Mouse (Mus musculus): ENCODE results near the gene Myh14. TPM values are rescaled to one million over a fixed set of nuclear protein-coding genes. Genes with fewer than 3 reads are reported as not detected.

The Myh14 gene
- total and polyA plus RNA-seq, 3 experiments, result under 0.01 to 0.08 TPM; not detected in 1

DNA sequence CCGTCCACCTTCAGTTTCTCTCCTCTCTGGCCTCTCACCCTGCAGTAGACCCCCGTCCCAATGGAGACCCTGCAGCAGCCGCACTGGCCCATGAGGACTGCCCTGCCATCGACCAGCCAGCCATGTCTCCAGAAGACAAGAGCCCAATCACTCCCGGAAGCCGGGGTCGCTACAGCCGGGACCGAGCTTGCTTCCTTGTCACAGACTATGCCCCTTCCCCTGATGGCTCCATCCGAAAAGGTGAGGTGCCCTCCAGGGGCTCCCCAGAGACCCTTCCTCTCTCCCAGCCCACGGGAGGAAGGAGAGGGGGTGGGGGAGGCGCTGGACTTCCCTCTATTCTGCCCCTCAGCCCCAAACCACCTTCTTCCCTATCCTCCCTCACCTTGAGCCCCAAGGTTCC is 72.3 kb downstream of the Myh14 start:
- no peaks in the 10 kb centered on the region for H3K36me3 ChIP-seq (ENCODE audit: control insufficient read depth in 1 of 2, insufficient read depth in 2 of 2, low read length in 2 of 2)
- no peak for DNase-seq (ENCODE audit: low read depth, low spot score)
- H3K27me3 ChIP-seq (ENCODE audit: control insufficient read depth in 1 of 2, insufficient read depth in 2 of 2, low read length in 2 of 2), result no peaks in the 10 kb centered on the region
- no peak overlapping the region for H3K9ac ChIP-seq (ENCODE audit: control insufficient read depth, low read depth, low read length, poor library complexity, severe bottlenecking)
- H3K4me1 ChIP-seq (ENCODE audit: control insufficient read depth in 1 of 2, insufficient read depth in 2 of 2, low read length in 2 of 2), result no peaks in the 10 kb centered on the region
- no peak for TF ChIP-seq NELFE (IDR thresholded peaks at IDR 0.05; ENCODE audit: low read depth, low read length)
- no peak for TF ChIP-seq ETS1 (IDR thresholded peaks at IDR 0.05; ENCODE audit: low read depth, low read length)
- TF ChIP-seq ZMIZ1 (IDR thresholded peaks at IDR 0.05; ENCODE audit: low read depth, low read length), result no peak
- no peak for TF ChIP-seq UBTF (IDR thresholded peaks at IDR 0.05; ENCODE audit: borderline replicate concordance, insufficient read depth, low read depth, low read length)
- TF ChIP-seq ZC3H11A (IDR thresholded peaks at IDR 0.05; ENCODE audit: low read depth, low read length), result no peak
- TF ChIP-seq MEF2A (IDR thresholded peaks at IDR 0.05; ENCODE audit: extremely low read depth, insufficient replicate concordance, low read depth, low read length, poor library complexity, severe bottlenecking), result no peak
- no peaks in the 10 kb centered on the region for H3K79me2 ChIP-seq (ENCODE audit: control insufficient read depth, insufficient read depth, low read length, poor library complexity)
- H3K4me3 ChIP-seq (ENCODE audit: control insufficient read depth in 1 of 2, insufficient read depth in 1 of 2, low read depth in 2 of 2, low read length in 2 of 2), result no peak overlapping the region
- H3K27ac ChIP-seq (ENCODE audit: control insufficient read depth, low read depth, low read length), result no peak overlapping the region
- no peaks in the 10 kb centered on the region for H3K9me3 ChIP-seq (replicated peaks; ENCODE audit: insufficient read depth, low read length)

- Histone ChIP-seq H3K36me3 (ENCODE audit: control insufficient read depth in 1 of 2, insufficient read depth in 2 of 2, low read length in 2 of 2) (no peaks in the 10 kb centered on the region), H3K4me3 (ENCODE audit: control insufficient read depth in 1 of 2, insufficient read depth in 1 of 2, low read depth in 2 of 2, low read length in 2 of 2) (no peak overlapping the region), H3K9ac (ENCODE audit: control insufficient read depth, low read depth, low read length, poor library complexity, severe bottlenecking) (no peak overlapping the region), H3K9me3 (replicated peaks; ENCODE audit: insufficient read depth, low read length) (no peaks in the 10 kb centered on the region), H3K27ac (ENCODE audit: control insufficient read depth, low read depth, low read length) (no peak overlapping the region), H3K4me1 (ENCODE audit: control insufficient read depth in 1 of 2, insufficient read depth in 2 of 2, low read length in 2 of 2) (no peaks in the 10 kb centered on the region), H3K79me2 (ENCODE audit: control insufficient read depth, insufficient read depth, low read length, poor library complexity) (no peaks in the 10 kb centered on the region), H3K27me3 (ENCODE audit: control insufficient read depth in 1 of 2, insufficient read depth in 2 of 2, low read length in 2 of 2) (no peaks in the 10 kb centered on the region)
- DNase-seq (ENCODE audit: low read depth, low spot score), result no peak
- TF ChIP-seq ZKSCAN1 (IDR thresholded peaks at IDR 0.05; ENCODE audit: low read depth, low read length) (no peak), E2F4 (IDR thresholded peaks at IDR 0.05; ENCODE audit: borderline replicate concordance, low read depth, low read length) (no peak)
Measured at GRCm38 (mm10) chr7:44597666-44598065, 73.0 kb downstream of the Myh14 start.

GRCm38 (mm10) chr7:44596996-44597538 is 73.6 kb downstream of the Myh14 start:
- Histone ChIP-seq H3K36me3 (ENCODE audit: control insufficient read depth in 1 of 2, insufficient read depth in 2 of 2, low read length in 2 of 2) (no peaks in the 10 kb centered on the region), H3K9me3 (replicated peaks; ENCODE audit: insufficient read depth, low read length) (no peaks in the 10 kb centered on the region), H3K9ac (ENCODE audit: control insufficient read depth, low read depth, low read length, poor library complexity, severe bottlenecking) (no peak overlapping the region), H3K4me1 (ENCODE audit: control insufficient read depth in 1 of 2, insufficient read depth in 2 of 2, low read length in 2 of 2) (no peaks in the 10 kb centered on the region), H3K79me2 (ENCODE audit: control insufficient read depth, insufficient read depth, low read length, poor library complexity) (no peaks in the 10 kb centered on the region), H3K27me3 (ENCODE audit: control insufficient read depth in 1 of 2, insufficient read depth in 2 of 2, low read length in 2 of 2) (no peaks in the 10 kb centered on the region), H3K27ac (ENCODE audit: control insufficient read depth, low read depth, low read length) (no peak overlapping the region), H3K4me3 (ENCODE audit: control insufficient read depth in 1 of 2, insufficient read depth in 1 of 2, low read depth in 2 of 2, low read length in 2 of 2) (no peak overlapping the region)
- DNase-seq (ENCODE audit: low read depth, low spot score), result no peak
- TF ChIP-seq SIN3A (IDR thresholded peaks at IDR 0.05; ENCODE audit: low read length), result no peak
- TF ChIP-seq MAFK (IDR thresholded peaks at IDR 0.05; ENCODE audit: borderline replicate concordance, low read depth, low read length), result no peak
- TF ChIP-seq ELF1 (IDR thresholded peaks at IDR 0.05; ENCODE audit: low read depth, low read length), result no peak
- TF ChIP-seq SMC3 (IDR thresholded peaks at IDR 0.05; ENCODE audit: low read depth, low read length), result no peak
- TF ChIP-seq ZC3H11A (IDR thresholded peaks at IDR 0.05; ENCODE audit: low read depth, low read length), result no peak
- no peak for TF ChIP-seq EP300 (IDR thresholded peaks at IDR 0.05; ENCODE audit: low read depth in 1 of 2, low read length in 2 of 2)
- no peak for TF ChIP-seq CTCF (IDR thresholded peaks at IDR 0.05 in 2 of 3, conservative IDR thresholded peaks at IDR 0.05 in 1 of 3; ENCODE audit: control insufficient read depth in 1 of 3, insufficient read depth in 1 of 3, low read depth in 2 of 3, low read length in 3 of 3, poor library complexity in 1 of 3, severe bottlenecking in 1 of 3)

Measured in MEL (cell line).